Mouse (Mus musculus) heart, adult 18-20 months (tissue): Measurements from ENCODE around the gene Tchh. TPM values are rescaled to one million over a fixed set of nuclear protein-coding genes. Genes with fewer than 3 reads are reported as not detected.
"Not testable (repeated sequence)": the region's sequence is repeated elsewhere in the genome, so short reads cannot be mapped to it uniquely, and the experiment has no call there.

Experiments used
- DNase-seq, 2 experiments: peaks; one replicate each; pipeline ENCODE4 v3.0.0; 2021 to 2022; ENCODE audit warnings: mixed read lengths in 1 of 2
- microRNA-seq, 2 experiments: library from miRNA; unstranded; fragments of <30 nt; microRNA quantifications; one replicate each; pipeline ENCODE4 v1.2.0; 2022
- total RNA-seq, 2 experiments: library from RNA; stranded (reverse); gene quantifications; 2 replicates each; pipeline ENCODE4 v1.2.3; 2021

Tchh gene
- total RNA-seq, 2 experiments from 2014 or later = 0.05 TPM; not detected in 1

DNA sequence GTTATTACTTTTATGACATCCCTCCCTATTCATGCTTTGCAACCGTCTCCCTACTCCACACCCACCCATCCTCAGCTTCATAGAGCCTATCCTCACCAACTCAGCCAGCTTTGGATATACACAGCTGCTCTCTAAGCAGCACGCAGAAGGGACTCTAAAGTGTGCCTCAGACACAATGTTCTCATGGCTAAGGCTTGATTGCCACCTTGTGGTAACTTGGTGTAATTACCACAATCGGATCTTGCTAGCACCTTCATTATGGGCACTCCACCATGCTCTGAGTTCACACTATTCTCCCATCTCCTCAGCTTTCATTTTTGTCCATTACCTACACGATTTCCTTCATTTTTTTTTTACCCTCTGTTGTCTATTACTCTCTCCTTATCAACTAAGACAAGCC, 51.9 kb downstream of the Tchh start:
- DNase-seq = peak; percentile 54 to 65

DNA sequence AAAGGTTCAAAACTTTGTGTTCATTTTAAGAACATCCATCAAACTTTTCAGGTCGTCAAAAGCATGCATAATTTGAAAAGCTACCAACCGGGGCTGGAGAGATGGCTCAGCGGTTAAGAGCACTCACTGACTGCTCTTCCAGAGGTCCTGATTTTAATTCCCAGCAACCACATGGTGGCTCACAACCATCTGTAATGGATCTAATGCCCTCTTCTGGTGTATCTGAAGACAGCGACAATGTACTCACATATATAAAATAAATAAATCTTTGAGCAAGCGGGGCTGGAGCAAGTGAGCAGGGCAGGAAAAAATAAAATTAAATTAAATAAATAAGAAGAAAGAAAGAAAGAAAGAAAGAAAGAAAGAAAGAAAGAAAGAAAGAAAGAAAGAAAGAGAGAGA, 52.6 kb downstream of the Tchh start:
- not testable (repeated sequence) for DNase-seq

GRCm38 (mm10) chr3:93497131-93497530, 55.0 kb downstream of the Tchh start:
- DNase-seq = no peak

Small RNAs within 50 kb of the gene (microRNA-seq; reads per million reads assigned to microRNA genes)
- gene Gm22752 = 0 reads per million in 2 experiments

Other genes starting within 250 kb of the Tchh start
- gene Flg2, start 245.1 kb upstream of the Tchh start, total RNA-seq = not detected
- gene Flg, start 168.8 kb upstream of the Tchh start, total RNA-seq = not detected
- gene Hrnr, start 122.6 kb upstream of the Tchh start, total RNA-seq = not detected
- gene Rptn, start 48.6 kb upstream of the Tchh start, total RNA-seq = not detected
- gene Tchhl1, start 26.4 kb downstream of the Tchh start, total RNA-seq = not detected
- gene S100a11, start 78.2 kb downstream of the Tchh start, total RNA-seq = 10 to 100 TPM; 52.4 to 78.2 TPM
- gene S100a10, start 112.8 kb downstream of the Tchh start, total RNA-seq = 100 to 1,000 TPM in 1 of 2 experiments, 10 to 100 TPM in 1; 92.1 to 100 TPM
- not detected for gene Tdpoz2, start 210.4 kb downstream of the Tchh start, total RNA-seq
- gene Tdpoz1, start 234.0 kb downstream of the Tchh start, total RNA-seq = not detected